Mouse (Mus musculus) testis, adult 2 months (tissue): ENCODE measurements around the gene Gm36079. TPM values are rescaled to one million over a fixed set of nuclear protein-coding genes. Genes with fewer than 3 reads are reported as not detected.
"Not testable (repeated sequence)": the region's sequence is repeated elsewhere in the genome, so short reads cannot be mapped to it uniquely, and the experiment has no call there.

Source experiments
- H3K27ac ChIP-seq: fragments of 200-500 bp; 2 replicates; pipeline ENCODE4 v1.5.1; 2012; ENCODE audit warnings: low read depth, low read length; ENCODE audit not compliant: control insufficient read depth, insufficient read depth
- H3K27me3 ChIP-seq: fragments of 200-500 bp; 2 replicates; pipeline ENCODE4 v1.6.1; 2012; ENCODE audit warnings: mild to moderate bottlenecking, low read length, moderate library complexity; ENCODE audit not compliant: control insufficient read depth, insufficient read depth
- H3K36me3 ChIP-seq: fragments of 200-500 bp; 2 replicates; pipeline ENCODE4 v1.6.1; 2012; ENCODE audit warnings: mild to moderate bottlenecking, low read length; ENCODE audit not compliant: control insufficient read depth, insufficient read depth
- H3K4me1 ChIP-seq: fragments of 200-500 bp; 2 replicates; pipeline ENCODE4 v1.6.1; 2012; ENCODE audit warnings: low read length; ENCODE audit not compliant: control insufficient read depth, insufficient read depth
- H3K4me3 ChIP-seq: fragments of 200-500 bp; 2 replicates; pipeline ENCODE4 v1.5.1; 2012; ENCODE audit warnings: low read depth, mild to moderate bottlenecking, low read length, moderate library complexity, mixed read lengths; ENCODE audit not compliant: control insufficient read depth
- polyA plus RNA-seq: library from polyadenylated mRNA; depleted of rRNA; stranded (reverse); fragments of >200 nt; gene quantifications from 2 replicates; pipeline ENCODE4 v1.2.3, GENCODE M21; 2012; rRNA removed

Gene Gm36079
- polyA plus RNA-seq, 1 experiment = not detected

- H3K36me3 ChIP-seq, H3K4me1 ChIP-seq, H3K4me3 ChIP-seq, H3K27me3 ChIP-seq, H3K27ac ChIP-seq: not testable (repeated sequence)
Observed at GRCm38 (mm10) chr13:120013962-120014361, 12.8 kb downstream of the Gm36079 start.

DNA sequence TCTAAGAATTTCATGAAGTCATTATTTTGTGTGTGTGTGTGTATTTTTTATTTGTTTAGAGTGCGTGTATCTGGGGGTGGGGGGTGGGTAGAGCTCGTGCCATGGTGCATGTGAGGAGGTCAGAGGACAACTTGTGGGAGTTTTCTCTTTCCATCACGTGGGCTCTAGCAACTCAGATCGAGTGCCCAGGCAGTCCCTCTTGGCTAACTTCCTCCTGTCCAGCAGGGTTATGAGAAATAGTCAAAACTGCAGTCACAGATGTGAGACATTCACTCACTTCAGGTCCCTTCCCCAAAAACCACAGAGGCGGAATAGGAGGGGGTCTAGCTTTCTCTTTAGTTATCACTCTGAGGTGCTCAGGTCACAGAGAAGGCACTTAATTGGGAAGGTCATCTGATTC, 13.3 kb downstream of the Gm36079 start:
- H3K27ac ChIP-seq, H3K4me3 ChIP-seq, H3K36me3 ChIP-seq, H3K27me3 ChIP-seq, H3K4me1 ChIP-seq: not testable (repeated sequence)

DNA sequence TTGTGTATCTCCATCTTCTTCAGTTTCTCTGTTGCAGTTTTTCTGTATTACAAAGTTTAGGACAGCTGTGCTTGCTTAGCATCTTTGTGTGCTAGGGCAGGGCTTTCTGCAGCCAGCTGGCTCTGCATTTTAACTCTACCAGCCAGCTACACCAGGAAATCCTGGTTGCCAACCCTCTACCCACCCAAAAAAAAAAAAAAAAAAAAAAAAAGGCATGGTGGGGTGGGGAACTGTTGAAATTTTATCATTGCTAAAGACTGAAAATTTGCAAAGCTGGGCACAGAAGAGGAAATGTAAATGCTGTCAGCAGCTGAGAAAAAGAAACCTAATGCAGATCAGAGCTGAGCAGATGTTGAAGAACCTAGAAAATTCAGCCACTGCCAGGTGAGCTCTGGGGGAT, 16.7 kb downstream of the Gm36079 start:
- H3K36me3 ChIP-seq, H3K4me3 ChIP-seq, H3K27ac ChIP-seq, H3K4me1 ChIP-seq, H3K27me3 ChIP-seq: not testable (repeated sequence)

GRCm38 (mm10) chr13:119999215-119999614, 27.6 kb downstream of the Gm36079 start:
- H3K4me3 ChIP-seq = not testable (repeated sequence)

GRCm38 (mm10) chr13:119998442-119999086, 28.2 kb downstream of the Gm36079 start:
- not testable (repeated sequence) for H3K4me3 ChIP-seq, H3K27me3 ChIP-seq, H3K4me1 ChIP-seq, H3K27ac ChIP-seq, H3K36me3 ChIP-seq

More at GRCm38 (mm10) chr13:119999215-119999614, 27.6 kb downstream of the Gm36079 start:
- not testable (repeated sequence) for H3K27me3 ChIP-seq, H3K4me1 ChIP-seq, H3K36me3 ChIP-seq, H3K27ac ChIP-seq

- H3K4me1 ChIP-seq, H3K36me3 ChIP-seq, H3K27me3 ChIP-seq, H3K4me3 ChIP-seq, H3K27ac ChIP-seq: not testable (repeated sequence)
Observed at GRCm38 (mm10) chr13:119991917-119992496, 34.8 kb downstream of the Gm36079 start.

DNA sequence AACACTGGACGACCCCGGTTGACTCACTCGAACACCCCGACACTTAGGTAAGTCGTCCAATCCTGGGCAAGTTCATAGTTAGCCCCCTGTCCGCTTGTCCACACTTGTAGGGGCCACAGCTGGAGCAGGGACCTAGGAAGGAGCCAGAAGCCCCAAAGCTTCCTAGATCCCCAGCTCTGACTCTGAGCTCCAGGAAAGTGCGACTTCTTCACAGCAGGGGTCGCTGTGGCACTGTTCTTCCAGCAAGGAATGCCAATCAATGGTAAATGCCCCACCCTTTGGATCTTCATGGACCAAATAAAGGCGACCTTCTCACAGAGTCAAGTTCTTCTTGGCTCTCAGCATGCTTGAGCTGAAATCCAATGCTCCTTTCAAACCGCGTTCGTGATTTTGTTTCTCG, 35.5 kb downstream of the Gm36079 start:
- not testable (repeated sequence) for H3K27ac ChIP-seq, H3K27me3 ChIP-seq, H3K36me3 ChIP-seq, H3K4me3 ChIP-seq, H3K4me1 ChIP-seq

Other genes starting within 250 kb of the Gm36079 start
- gene Zfp131, start 236.1 kb downstream of the Gm36079 start, polyA plus RNA-seq = 8.0 and 11.4 TPM in 2 replicates
- gene AF067063, start 196.8 kb downstream of the Gm36079 start, polyA plus RNA-seq = 0.28 TPM in 1 of 2 replicates, not detected in the other
- not detected in 2 replicates for gene D13Ertd608e, start 191.0 kb downstream of the Gm36079 start, polyA plus RNA-seq
- not detected in 2 replicates for gene Tcstv1, start 132.2 kb downstream of the Gm36079 start, polyA plus RNA-seq
- gene Gm21761, start 97.7 kb downstream of the Gm36079 start, polyA plus RNA-seq = not detected in 2 replicates
- not detected in 2 replicates for gene B020031M17Rik, start 76.2 kb downstream of the Gm36079 start, polyA plus RNA-seq
- 0.04 and 0.13 TPM in 2 replicates for gene Gm21188, start 25.2 kb upstream of the Gm36079 start, polyA plus RNA-seq
- not detected in 2 replicates for gene Gm20767, start 113.2 kb upstream of the Gm36079 start, polyA plus RNA-seq
- not detected in 2 replicates for gene Gm21818, start 145.4 kb upstream of the Gm36079 start, polyA plus RNA-seq
- gene Gm21762, start 188.9 kb upstream of the Gm36079 start, polyA plus RNA-seq = 0.22 TPM in 1 of 2 replicates, not detected in the other
- not detected in 2 replicates for gene Gm21731, start 212.1 kb upstream of the Gm36079 start, polyA plus RNA-seq
- gene AF067061, start 236.1 kb upstream of the Gm36079 start, polyA plus RNA-seq = not detected in 2 replicates